Mouse (Mus musculus): ENCODE data around the gene Rabgef1. TPM values are rescaled to one million over a fixed set of nuclear protein-coding genes. Genes with fewer than 3 reads are reported as not detected.

Gene Rabgef1
- polyA plus RNA-seq, 1 experiment from 2014 or later = 25.7 TPM

- no peak overlapping the region for H3K4me2 ChIP-seq (replicated peaks; ENCODE audit: low read depth, low read length)
- H3K27ac ChIP-seq (ENCODE audit: low read length) = no peak overlapping the region
- 38% methylated on average over 4 of the region's 4 CpGs for WGBS
Measured at GRCm38 (mm10) chr5:130142041-130142440, 29.6 kb upstream of the Rabgef1 start.

GRCm38 (mm10) chr5:130143101-130143500 is 28.5 kb upstream of the Rabgef1 start:
- no peak overlapping the region for H3K27ac ChIP-seq (ENCODE audit: low read length)
- H3K4me1 ChIP-seq (ENCODE audit: control insufficient read depth, insufficient read depth, low read length) = no peaks in the 10 kb centered on the region; the same call in 1 of the 2 replicates
- no peak overlapping the region for H3K9ac ChIP-seq (replicated peaks; ENCODE audit: low read depth, low read length)
- no peaks in the 10 kb centered on the region for H3K36me3 ChIP-seq (ENCODE audit: control insufficient read depth, insufficient read depth, low read length)
- H3K27me3 ChIP-seq (ENCODE audit: control insufficient read depth, insufficient read depth, low read length) = no peaks in the 10 kb centered on the region
- no peak overlapping the region for H3K4me2 ChIP-seq (replicated peaks; ENCODE audit: low read depth, low read length)
- WGBS = 89% methylated on average over 7 of the region's 7 CpGs
- H3K4me3 ChIP-seq (ENCODE audit: low read depth, low read length) = no peak overlapping the region
- ATAC-seq (ENCODE audit: insufficient number of reproducible peaks, insufficient read depth, low FRiP score, low read depth) = no peak
- H3K9me3 ChIP-seq (ENCODE audit: control insufficient read depth, low read depth, low read length) = no peaks in the 10 kb centered on the region

More at GRCm38 (mm10) chr5:130142041-130142440, 29.6 kb upstream of the Rabgef1 start:
- H3K4me1 ChIP-seq (ENCODE audit: control insufficient read depth, insufficient read depth, low read length) = no peaks in the 10 kb centered on the region; the same call in 1 of the 2 replicates
- no peak overlapping the region for H3K4me3 ChIP-seq (ENCODE audit: low read depth, low read length)
- no peaks in the 10 kb centered on the region for H3K9me3 ChIP-seq (ENCODE audit: control insufficient read depth, low read depth, low read length)
- no peaks in the 10 kb centered on the region for H3K36me3 ChIP-seq (ENCODE audit: control insufficient read depth, insufficient read depth, low read length)
- no peak for ATAC-seq (ENCODE audit: insufficient number of reproducible peaks, insufficient read depth, low FRiP score, low read depth)
- no peaks in the 10 kb centered on the region for H3K27me3 ChIP-seq (ENCODE audit: control insufficient read depth, insufficient read depth, low read length)
- H3K9ac ChIP-seq (replicated peaks; ENCODE audit: low read depth, low read length) = no peak overlapping the region

- 3% methylated on average over 20 of the region's 20 CpGs for WGBS
- Histone ChIP-seq H3K27me3 (ENCODE audit: control insufficient read depth, insufficient read depth, low read length) (no peaks in the 10 kb centered on the region), H3K9me3 (ENCODE audit: control insufficient read depth, low read depth, low read length) (no peaks in the 10 kb centered on the region), H3K4me1 (ENCODE audit: control insufficient read depth, insufficient read depth, low read length) (no peaks in the 10 kb centered on the region; the same call in 1 of the 2 replicates), H3K27ac (ENCODE audit: low read length) (peak overlapping the region; percentile 64), H3K4me3 (ENCODE audit: low read depth, low read length) (peak overlapping the region; percentile 61), H3K36me3 (ENCODE audit: control insufficient read depth, insufficient read depth, low read length) (no peaks in the 10 kb centered on the region), H3K9ac (replicated peaks; ENCODE audit: low read depth, low read length) (no peak overlapping the region), H3K4me2 (replicated peaks; ENCODE audit: low read depth, low read length) (peak overlapping the region; percentile 88)
- peak; percentile 20; the same call in 1 of the 2 replicates for ATAC-seq (ENCODE audit: insufficient number of reproducible peaks, insufficient read depth, low FRiP score, low read depth)
Measured at GRCm38 (mm10) chr5:130143977-130144333, 27.6 kb upstream of the Rabgef1 start.

DNA sequence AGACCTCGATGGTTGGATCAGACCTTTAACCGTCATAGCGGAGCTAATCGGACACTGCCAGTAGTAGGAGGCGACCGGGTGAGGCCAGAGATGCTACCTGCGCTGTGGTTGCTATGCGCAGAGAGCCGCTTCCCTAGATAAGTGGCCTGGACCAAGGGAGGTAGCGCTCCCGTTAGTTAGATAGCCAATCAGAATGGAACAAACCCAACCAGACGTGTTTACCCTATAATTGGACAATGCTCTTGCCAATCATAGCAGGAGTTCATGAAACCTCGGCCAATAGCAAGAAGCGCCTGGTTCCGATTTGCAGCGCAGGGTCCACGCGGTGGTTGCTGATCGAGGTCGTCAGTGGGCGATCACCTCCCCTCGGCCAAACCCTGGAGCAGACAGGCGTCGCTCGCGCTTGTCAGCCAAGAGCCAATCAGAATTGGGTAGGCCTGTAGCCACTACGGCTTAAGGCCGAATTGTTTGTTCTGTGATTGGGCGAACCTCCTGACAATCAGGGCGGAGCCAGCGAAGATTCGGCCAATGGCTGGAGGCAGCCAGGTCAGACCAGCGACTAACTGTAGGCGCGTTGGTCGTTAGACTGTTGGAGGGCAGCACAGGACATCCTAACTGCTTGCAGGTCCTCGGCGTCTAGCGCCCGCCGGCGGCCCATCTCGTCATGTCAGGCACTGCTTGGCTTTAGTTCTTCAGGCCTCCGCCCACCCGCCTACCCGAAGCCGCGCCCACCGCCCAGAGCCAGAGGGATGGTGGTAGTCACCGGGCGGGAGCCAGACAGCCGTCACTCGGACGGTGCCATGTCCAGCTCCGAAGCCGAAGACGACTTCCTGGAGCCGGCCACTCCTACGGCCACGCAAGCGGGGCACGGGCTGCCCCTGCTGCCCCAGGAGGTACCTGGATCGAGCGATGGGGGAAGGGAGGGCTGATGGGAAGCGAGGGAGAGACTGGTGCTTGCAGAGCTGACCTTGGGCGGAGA is 27.0 kb upstream of the Rabgef1 start, which contains the start of gene Kctd7:
Kctd7 (plus strand) TSS at position 528 of the 979 bp plus-strand sequence.
- H3K27me3 ChIP-seq (ENCODE audit: control insufficient read depth, insufficient read depth, low read length) = no peaks in the 10 kb centered on the region
- peak within 1 kb of the TSS; percentile 88 for H3K4me2 ChIP-seq (replicated peaks; ENCODE audit: low read depth, low read length)
- no peaks in the 10 kb centered on the region; the same call in 1 of the 2 replicates for H3K4me1 ChIP-seq (ENCODE audit: control insufficient read depth, insufficient read depth, low read length)
- H3K9me3 ChIP-seq (ENCODE audit: control insufficient read depth, low read depth, low read length) = no peaks in the 10 kb centered on the region
- H3K27ac ChIP-seq (ENCODE audit: low read length) = peak within 1 kb of the TSS; percentile 64
- ATAC-seq (ENCODE audit: insufficient number of reproducible peaks, insufficient read depth, low FRiP score, low read depth) = peak; percentile 96
- WGBS = 1% methylated on average over 66 of the region's 66 CpGs
- peak within 1 kb of the TSS; percentile 61 for H3K4me3 ChIP-seq (ENCODE audit: low read depth, low read length)
- H3K36me3 ChIP-seq (ENCODE audit: control insufficient read depth, insufficient read depth, low read length) = no peaks in the 10 kb centered on the region
- peak within 1 kb of the TSS; percentile 57 for H3K9ac ChIP-seq (replicated peaks; ENCODE audit: low read depth, low read length)

DNA sequence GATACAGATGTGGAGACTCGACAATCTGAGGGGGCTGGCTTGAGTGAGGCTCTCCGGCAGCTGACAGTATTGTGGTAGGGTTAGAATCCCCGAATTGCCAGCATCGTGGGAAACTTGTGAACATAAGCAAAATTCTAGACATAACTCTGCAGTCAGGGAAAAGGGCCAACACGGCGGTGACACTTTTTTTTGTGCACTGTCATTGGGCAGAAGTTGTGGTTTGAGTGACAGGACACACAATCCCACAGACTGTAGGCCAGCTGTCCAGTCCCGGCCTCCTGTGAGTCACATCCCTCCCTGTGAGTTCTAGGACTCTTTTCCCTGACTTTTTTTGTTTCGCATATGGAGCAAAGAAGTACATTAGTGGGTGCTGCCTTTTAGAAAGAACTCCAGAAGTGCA is 25.6 kb upstream of the Rabgef1 start:
- H3K27ac ChIP-seq (ENCODE audit: low read length) = no peak overlapping the region
- no peaks in the 10 kb centered on the region for H3K27me3 ChIP-seq (ENCODE audit: control insufficient read depth, insufficient read depth, low read length)
- H3K4me3 ChIP-seq (ENCODE audit: low read depth, low read length) = no peak overlapping the region
- H3K4me2 ChIP-seq (replicated peaks; ENCODE audit: low read depth, low read length) = no peak overlapping the region
- no peaks in the 10 kb centered on the region for H3K9me3 ChIP-seq (ENCODE audit: control insufficient read depth, low read depth, low read length)
- no peaks in the 10 kb centered on the region for H3K36me3 ChIP-seq (ENCODE audit: control insufficient read depth, insufficient read depth, low read length)
- ATAC-seq (ENCODE audit: insufficient number of reproducible peaks, insufficient read depth, low FRiP score, low read depth) = no peak
- no peaks in the 10 kb centered on the region; the same call in 1 of the 2 replicates for H3K4me1 ChIP-seq (ENCODE audit: control insufficient read depth, insufficient read depth, low read length)
- no peak overlapping the region for H3K9ac ChIP-seq (replicated peaks; ENCODE audit: low read depth, low read length)
- 80% methylated on average over 8 of the region's 8 CpGs for WGBS

DNA sequence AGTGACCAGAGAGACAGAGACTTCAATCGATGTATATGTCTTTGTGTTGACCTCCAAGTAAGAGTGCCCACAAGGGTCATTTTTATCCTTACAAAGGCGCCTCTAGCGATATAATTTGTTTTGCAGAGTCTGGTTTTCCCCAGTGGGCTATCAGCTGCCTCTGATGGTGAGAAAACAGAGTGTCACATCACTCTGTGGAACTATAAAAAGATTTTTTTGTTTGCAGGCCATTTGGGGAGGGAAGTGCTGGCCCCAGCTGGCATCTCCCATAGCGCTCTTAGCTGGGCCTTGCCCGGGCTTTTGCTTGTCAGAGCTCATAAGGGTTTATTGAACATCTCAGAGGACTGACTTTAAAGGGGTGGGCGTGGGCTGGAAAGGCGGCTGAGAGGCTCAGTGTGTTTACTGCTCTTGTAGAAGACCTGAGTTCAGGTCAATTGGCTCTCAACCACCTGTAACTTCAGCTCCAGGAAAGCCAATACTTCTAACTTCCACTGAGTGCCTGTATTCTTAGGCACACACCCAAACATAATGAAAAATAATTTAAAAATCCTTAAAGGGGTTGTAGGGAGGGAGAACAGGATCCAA is 21.8 kb upstream of the Rabgef1 start:
- Histone ChIP-seq H3K27me3 (ENCODE audit: control insufficient read depth, insufficient read depth, low read length) (no peaks in the 10 kb centered on the region), H3K36me3 (ENCODE audit: control insufficient read depth, insufficient read depth, low read length) (peaks cover 5% of the 10 kb centered on the region; the same call in 1 of the 2 replicates), H3K9me3 (ENCODE audit: control insufficient read depth, low read depth, low read length) (no peaks in the 10 kb centered on the region), H3K4me1 (ENCODE audit: control insufficient read depth, insufficient read depth, low read length) (no peaks in the 10 kb centered on the region; the same call in 1 of the 2 replicates), H3K9ac (replicated peaks; ENCODE audit: low read depth, low read length) (no peak overlapping the region), H3K27ac (ENCODE audit: low read length) (no peak overlapping the region), H3K4me3 (ENCODE audit: low read depth, low read length) (no peak overlapping the region), H3K4me2 (replicated peaks; ENCODE audit: low read depth, low read length) (no peak overlapping the region)
- no peak for ATAC-seq (ENCODE audit: insufficient number of reproducible peaks, insufficient read depth, low FRiP score, low read depth)
- WGBS = 72% methylated on average over 7 of the region's 7 CpGs

DNA sequence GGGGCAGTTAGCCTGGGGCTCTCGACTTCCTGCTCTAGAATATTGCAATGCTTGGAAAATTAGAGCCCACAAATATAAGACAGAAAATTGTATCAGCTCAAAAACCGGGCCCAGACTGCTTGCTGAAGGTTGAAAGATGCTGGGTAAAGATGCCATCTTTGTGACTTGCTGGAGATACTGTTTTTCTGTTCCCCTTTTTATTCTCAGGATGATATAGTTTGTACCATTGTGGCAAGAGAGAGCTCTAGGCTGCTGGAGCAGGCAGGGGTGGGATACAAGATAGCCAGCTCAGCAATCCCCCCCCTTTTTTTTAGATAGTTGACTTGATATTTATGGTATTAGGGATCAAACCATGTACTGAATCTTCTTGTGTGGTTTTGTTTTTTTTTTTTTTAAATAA is 17.3 kb upstream of the Rabgef1 start:
- Histone ChIP-seq H3K4me1 (ENCODE audit: control insufficient read depth, insufficient read depth, low read length) (no peaks in the 10 kb centered on the region), H3K27ac (ENCODE audit: low read length) (no peak overlapping the region), H3K36me3 (ENCODE audit: control insufficient read depth, insufficient read depth, low read length) (peaks cover 5% of the 10 kb centered on the region; the same call in 1 of the 2 replicates), H3K4me2 (replicated peaks; ENCODE audit: low read depth, low read length) (no peak overlapping the region), H3K9ac (replicated peaks; ENCODE audit: low read depth, low read length) (no peak overlapping the region), H3K27me3 (ENCODE audit: control insufficient read depth, insufficient read depth, low read length) (no peaks in the 10 kb centered on the region), H3K9me3 (ENCODE audit: control insufficient read depth, low read depth, low read length) (no peaks in the 10 kb centered on the region), H3K4me3 (ENCODE audit: low read depth, low read length) (no peak overlapping the region)
- no peak for ATAC-seq (ENCODE audit: insufficient number of reproducible peaks, insufficient read depth, low FRiP score, low read depth)
- 83% methylated on average over 2 of the region's 2 CpGs for WGBS

GRCm38 (mm10) chr5:130158545-130158944 is 13.1 kb upstream of the Rabgef1 start:
- 82% methylated on average over 4 of the region's 4 CpGs for WGBS
- no peaks in the 10 kb centered on the region for H3K27me3 ChIP-seq (ENCODE audit: control insufficient read depth, insufficient read depth, low read length)
- H3K4me1 ChIP-seq (ENCODE audit: control insufficient read depth, insufficient read depth, low read length) = no peaks in the 10 kb centered on the region
- H3K27ac ChIP-seq (ENCODE audit: low read length) = no peak overlapping the region
- ATAC-seq (ENCODE audit: insufficient number of reproducible peaks, insufficient read depth, low FRiP score, low read depth) = no peak
- no peaks in the 10 kb centered on the region; the same call in 1 of the 2 replicates for H3K36me3 ChIP-seq (ENCODE audit: control insufficient read depth, insufficient read depth, low read length)
- H3K4me2 ChIP-seq (replicated peaks; ENCODE audit: low read depth, low read length) = no peak overlapping the region
- H3K9me3 ChIP-seq (ENCODE audit: control insufficient read depth, low read depth, low read length) = no peaks in the 10 kb centered on the region
- H3K4me3 ChIP-seq (ENCODE audit: low read depth, low read length) = no peak overlapping the region
- no peak overlapping the region for H3K9ac ChIP-seq (replicated peaks; ENCODE audit: low read depth, low read length)

Measured in stomach, embryonic 14.5 days (tissue).